Mouse (Mus musculus): ENCODE data around the gene Plekhm3. TPM values are rescaled to one million over a fixed set of nuclear protein-coding genes. Genes with fewer than 3 reads are reported as not detected.
A peak's percentile ranks its signal among the peaks of the same experiment; 100 is the strongest.

The Plekhm3 gene
- polyA plus RNA-seq, 1 experiment: 7.4 TPM

DNA sequence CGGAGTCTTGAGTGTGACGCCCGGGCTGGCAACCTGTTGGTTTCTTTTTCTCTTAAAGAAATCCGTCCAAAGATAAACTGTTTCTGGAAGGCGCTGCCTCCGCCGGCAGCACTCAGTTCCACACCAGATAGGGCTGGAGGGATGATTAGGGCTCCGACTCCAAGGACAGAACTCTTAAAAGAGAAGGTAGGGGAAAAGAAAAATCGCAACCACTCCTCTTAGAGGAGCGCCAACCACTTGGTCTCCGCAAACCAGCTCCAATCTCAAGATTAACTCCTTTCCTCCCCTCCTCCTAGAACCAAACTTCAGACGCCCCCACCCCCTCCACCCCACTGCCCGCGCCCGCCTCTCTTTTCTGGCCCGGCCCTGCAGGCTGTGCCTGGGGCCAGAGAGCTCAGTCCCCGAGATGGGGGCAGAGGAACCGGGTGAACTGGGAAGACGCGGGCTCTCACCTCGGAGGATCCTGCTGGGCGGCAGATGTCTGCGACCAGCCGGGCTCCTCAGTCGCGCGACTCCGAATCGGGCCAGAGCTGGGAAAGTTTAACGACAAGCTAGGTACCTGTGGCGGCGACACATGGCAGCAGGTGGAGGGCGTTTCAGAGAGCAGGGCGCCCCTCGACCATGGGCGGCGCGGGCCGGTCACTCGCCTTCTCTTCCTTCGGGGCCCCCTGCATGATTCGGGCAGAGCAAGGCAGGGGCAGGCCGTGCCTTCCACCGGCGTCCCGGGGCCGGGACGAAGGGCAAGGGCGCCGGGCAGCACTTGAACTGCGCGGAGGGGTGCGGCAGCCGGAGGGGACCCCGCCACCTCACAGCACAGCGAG, 219.7 kb downstream of the Plekhm3 start:
- TF ChIP-seq POLR2A (IDR thresholded peaks at IDR 0.05; ENCODE audit: borderline replicate concordance, extremely low read depth, insufficient read depth, insufficient read length, poor library complexity, severe bottlenecking) (no peak), CTCF (IDR thresholded peaks at IDR 0.05; ENCODE audit: borderline replicate concordance, extremely low read depth, insufficient read depth, insufficient read length) (no peak)
- DNase-seq (ENCODE audit: low read depth): peak; percentile 36

Other genes with a start within 250 kb of the Plekhm3 start
- gene Fzd5, start 219.1 kb downstream of the Plekhm3 start, polyA plus RNA-seq (2012; rRNA removed): 1.7 and 1.9 TPM in 2 replicates
- gene Akr1cl, start 75.9 kb upstream of the Plekhm3 start, polyA plus RNA-seq (2012; rRNA removed): 0.05 TPM in 2 replicates
- not detected in 2 replicates for gene Cryge, start 94.3 kb upstream of the Plekhm3 start, polyA plus RNA-seq (2012; rRNA removed)
- gene Crygd, start 106.6 kb upstream of the Plekhm3 start, polyA plus RNA-seq (2012; rRNA removed): not detected in 2 replicates
- gene Crygc, start 116.9 kb upstream of the Plekhm3 start, polyA plus RNA-seq (2012; rRNA removed): 0.29 TPM in 1 of 2 replicates, not detected in the other
- gene Crygb, start 125.5 kb upstream of the Plekhm3 start, polyA plus RNA-seq (2012; rRNA removed): not detected in 2 replicates
- not detected in 2 replicates for gene Cryga, start 146.5 kb upstream of the Plekhm3 start, polyA plus RNA-seq (2012; rRNA removed)
- gene Gm28845, start 162.7 kb upstream of the Plekhm3 start, polyA plus RNA-seq (2012; rRNA removed): 0.14 TPM in 1 of 2 replicates, not detected in the other
- gene D630023F18Rik, start 166.4 kb upstream of the Plekhm3 start, polyA plus RNA-seq (2012; rRNA removed): 0.34 and 0.49 TPM in 2 replicates
- 200 and 238 TPM in 2 replicates for gene Idh1, start 229.7 kb upstream of the Plekhm3 start, polyA plus RNA-seq (2012; rRNA removed)
- 12.6 and 14.3 TPM in 2 replicates for gene Pikfyve, start 229.9 kb upstream of the Plekhm3 start, polyA plus RNA-seq (2012; rRNA removed)